Mouse (Mus musculus): ENCODE measurements around the gene Slc20a1. TPM values are rescaled to one million over a fixed set of nuclear protein-coding genes. Genes with fewer than 3 reads are reported as not detected.
A peak's percentile ranks its signal among the peaks of the same experiment; 100 is the strongest.

Slc20a1 gene
- polyA plus RNA-seq, 1 experiment from 2014 or later: 70.7 TPM

DNA sequence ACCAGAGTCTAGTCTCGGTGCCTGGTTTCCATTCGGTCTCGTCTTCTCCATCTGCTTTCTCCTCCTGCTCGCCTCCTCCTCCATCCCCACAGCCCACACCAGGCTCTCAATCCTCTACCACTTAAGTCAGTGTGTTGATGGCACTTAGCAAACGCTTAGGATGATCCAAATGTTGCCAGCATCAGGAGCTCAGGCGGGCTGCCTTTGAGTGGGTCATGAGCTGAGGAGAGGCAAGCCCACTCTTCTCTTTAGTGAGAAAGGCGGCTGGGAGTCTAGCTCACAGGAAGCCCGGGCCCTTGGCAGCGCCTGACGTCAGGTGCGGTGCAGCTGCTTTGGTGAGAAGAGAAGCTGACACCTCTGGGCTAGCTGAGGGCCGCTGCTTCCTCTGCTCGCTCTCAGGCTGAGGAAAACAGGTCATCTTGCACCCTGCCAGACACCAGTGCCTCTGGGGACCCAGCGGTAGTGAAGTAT, 15.0 kb upstream of the Slc20a1 start:
- Histone ChIP-seq H3K4me2 (ENCODE audit: low read depth, low read length, severe bottlenecking) (no peak overlapping the region), H3K4me1 (replicated peaks; ENCODE audit: control insufficient read depth, insufficient read depth, low read length) (no peaks in the 10 kb centered on the region), H3K27ac (ENCODE audit: low read depth, low read length) (no peak overlapping the region), H3K4me3 (ENCODE audit: low read depth, low read length) (no peak overlapping the region), H3K36me3 (ENCODE audit: control insufficient read depth, insufficient read depth, low read length) (no peaks in the 10 kb centered on the region), H3K9me3 (ENCODE audit: control insufficient read depth, low read length) (no peaks in the 10 kb centered on the region), H3K9ac (ENCODE audit: low read length) (no peak overlapping the region), H3K27me3 (ENCODE audit: control insufficient read depth, insufficient read depth, low read length) (no peaks in the 10 kb centered on the region)
- ATAC-seq (replicated peaks; ENCODE audit: low FRiP score) (no peak), DNase-seq (ENCODE audit: low spot score) (no peak)
- 86% methylated on average over 14 of the region's 14 CpGs for WGBS

DNA sequence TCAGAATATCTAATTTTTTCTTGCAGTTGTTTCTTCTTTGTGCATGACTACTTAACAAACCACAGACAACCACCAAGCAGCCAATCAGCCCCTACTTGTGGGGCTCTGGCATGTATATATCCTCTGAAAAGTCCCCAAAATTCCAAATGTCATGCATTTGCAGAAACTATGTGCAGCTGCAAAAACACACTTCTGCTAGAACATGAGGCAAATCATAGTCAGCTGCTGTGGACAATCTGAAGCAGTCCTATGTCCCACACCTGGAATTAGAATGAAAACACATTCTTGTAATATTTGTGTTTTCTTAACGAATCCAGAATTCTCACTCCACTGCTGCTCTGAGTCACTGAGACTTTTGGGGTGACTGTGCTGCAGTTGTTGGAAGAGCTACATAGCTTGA, 13.7 kb upstream of the Slc20a1 start:
- Histone ChIP-seq H3K4me3 (ENCODE audit: low read depth, low read length) (no peak overlapping the region), H3K36me3 (ENCODE audit: control insufficient read depth, insufficient read depth, low read length) (no peaks in the 10 kb centered on the region), H3K9ac (ENCODE audit: low read length) (no peak overlapping the region), H3K27ac (ENCODE audit: low read depth, low read length) (no peak overlapping the region), H3K4me2 (ENCODE audit: low read depth, low read length, severe bottlenecking) (no peak overlapping the region), H3K4me1 (replicated peaks; ENCODE audit: control insufficient read depth, insufficient read depth, low read length) (no peaks in the 10 kb centered on the region), H3K9me3 (ENCODE audit: control insufficient read depth, low read length) (no peaks in the 10 kb centered on the region), H3K27me3 (ENCODE audit: control insufficient read depth, insufficient read depth, low read length) (no peaks in the 10 kb centered on the region)
- ATAC-seq (replicated peaks; ENCODE audit: low FRiP score) (no peak), DNase-seq (ENCODE audit: low spot score) (no peak)
- WGBS: 81% methylated on average over 1 of the region's 1 CpGs

DNA sequence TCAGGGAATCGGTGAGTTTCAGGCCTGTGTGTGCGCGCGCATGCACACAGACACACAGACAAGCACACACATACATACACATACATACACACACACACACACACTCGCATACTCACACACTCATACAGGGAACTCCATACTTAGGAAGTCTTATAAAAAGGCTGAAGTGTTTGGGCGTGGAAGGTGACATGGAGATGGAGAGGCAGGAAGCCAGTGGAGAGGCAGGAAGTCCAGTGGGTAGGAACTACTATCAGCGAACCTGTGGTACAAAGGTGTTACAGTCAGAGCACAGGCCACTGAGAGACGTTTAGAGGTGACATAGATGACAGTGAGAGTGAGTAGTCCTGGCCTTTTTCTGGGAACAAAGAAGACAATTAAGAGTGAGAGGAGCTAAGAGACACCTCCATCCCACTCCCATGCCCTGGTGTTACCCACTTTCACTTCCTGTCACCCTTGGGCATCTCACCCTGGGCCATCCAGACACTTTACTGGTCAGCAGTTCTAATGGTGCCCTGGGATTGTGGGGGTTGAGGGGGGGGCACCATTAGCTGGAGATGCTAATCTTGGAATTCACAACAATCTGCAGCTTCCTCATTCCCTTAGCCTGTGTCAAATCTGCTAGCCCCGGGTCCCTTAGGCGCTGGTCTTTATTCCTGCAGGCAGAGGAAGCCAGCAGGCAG, 12.8 kb upstream of the Slc20a1 start:
- H3K27ac ChIP-seq (ENCODE audit: low read depth, low read length): no peak overlapping the region
- ATAC-seq (replicated peaks; ENCODE audit: low FRiP score) (no peak), DNase-seq (ENCODE audit: low spot score) (no peak)
- 87% methylated on average over 10 of the region's 10 CpGs for WGBS
- H3K4me2 ChIP-seq (ENCODE audit: low read depth, low read length, severe bottlenecking): no peak overlapping the region
- H3K36me3 ChIP-seq (ENCODE audit: control insufficient read depth, insufficient read depth, low read length): no peaks in the 10 kb centered on the region
- no peak overlapping the region for H3K4me3 ChIP-seq (ENCODE audit: low read depth, low read length)
- H3K9me3 ChIP-seq (ENCODE audit: control insufficient read depth, low read length): no peaks in the 10 kb centered on the region
- H3K9ac ChIP-seq (ENCODE audit: low read length): no peak overlapping the region
- H3K27me3 ChIP-seq (ENCODE audit: control insufficient read depth, insufficient read depth, low read length): no peaks in the 10 kb centered on the region
- H3K4me1 ChIP-seq (replicated peaks; ENCODE audit: control insufficient read depth, insufficient read depth, low read length): no peaks in the 10 kb centered on the region

GRCm38 (mm10) chr2:129186291-129186919, 12.2 kb upstream of the Slc20a1 start:
- DNase-seq (ENCODE audit: low spot score) (no peak), ATAC-seq (replicated peaks; ENCODE audit: low FRiP score) (no peak)
- H3K4me3 ChIP-seq (ENCODE audit: low read depth, low read length): no peak overlapping the region
- H3K4me1 ChIP-seq (replicated peaks; ENCODE audit: control insufficient read depth, insufficient read depth, low read length): no peaks in the 10 kb centered on the region
- H3K27ac ChIP-seq (ENCODE audit: low read depth, low read length): no peak overlapping the region
- no peak overlapping the region for H3K4me2 ChIP-seq (ENCODE audit: low read depth, low read length, severe bottlenecking)
- H3K36me3 ChIP-seq (ENCODE audit: control insufficient read depth, insufficient read depth, low read length): no peaks in the 10 kb centered on the region
- H3K9ac ChIP-seq (ENCODE audit: low read length): no peak overlapping the region
- 83% methylated on average over 5 of the region's 5 CpGs for WGBS
- no peaks in the 10 kb centered on the region for H3K27me3 ChIP-seq (ENCODE audit: control insufficient read depth, insufficient read depth, low read length)
- no peaks in the 10 kb centered on the region for H3K9me3 ChIP-seq (ENCODE audit: control insufficient read depth, low read length)

- Histone ChIP-seq H3K27ac (ENCODE audit: low read depth, low read length) (no peak overlapping the region), H3K4me1 (replicated peaks; ENCODE audit: control insufficient read depth, insufficient read depth, low read length) (no peaks in the 10 kb centered on the region), H3K4me3 (ENCODE audit: low read depth, low read length) (no peak overlapping the region), H3K36me3 (ENCODE audit: control insufficient read depth, insufficient read depth, low read length) (no peaks in the 10 kb centered on the region), H3K9ac (ENCODE audit: low read length) (no peak overlapping the region), H3K9me3 (ENCODE audit: control insufficient read depth, low read length) (no peaks in the 10 kb centered on the region), H3K27me3 (ENCODE audit: control insufficient read depth, insufficient read depth, low read length) (no peaks in the 10 kb centered on the region), H3K4me2 (ENCODE audit: low read depth, low read length, severe bottlenecking) (no peak overlapping the region)
- ATAC-seq (replicated peaks; ENCODE audit: low FRiP score) (no peak), DNase-seq (ENCODE audit: low spot score) (no peak)
- whole genome bisulfite sequencing: 86% methylated on average over 7 of the region's 7 CpGs
Observed at GRCm38 (mm10) chr2:129192392-129193150, 6.0 kb upstream of the Slc20a1 start.

- no peaks in the 10 kb centered on the region for H3K27me3 ChIP-seq (ENCODE audit: control insufficient read depth, insufficient read depth, low read length)
- DNase-seq (ENCODE audit: low spot score) (no peak), ATAC-seq (replicated peaks; ENCODE audit: low FRiP score) (no peak)
- no peaks in the 10 kb centered on the region; the same call in 1 of the 2 replicates for H3K36me3 ChIP-seq (ENCODE audit: control insufficient read depth, insufficient read depth, low read length)
- peaks cover 5% of the 10 kb centered on the region; the same call in 1 of the 2 replicates for H3K4me1 ChIP-seq (replicated peaks; ENCODE audit: control insufficient read depth, insufficient read depth, low read length)
- 93% methylated on average over 2 of the region's 2 CpGs for WGBS
- no peak overlapping the region for H3K4me2 ChIP-seq (ENCODE audit: low read depth, low read length, severe bottlenecking)
- H3K27ac ChIP-seq (ENCODE audit: low read depth, low read length): no peak overlapping the region
- no peaks in the 10 kb centered on the region for H3K9me3 ChIP-seq (ENCODE audit: control insufficient read depth, low read length)
- H3K4me3 ChIP-seq (ENCODE audit: low read depth, low read length): no peak overlapping the region
- no peak overlapping the region for H3K9ac ChIP-seq (ENCODE audit: low read length)
Observed at GRCm38 (mm10) chr2:129196317-129196716, 2.2 kb upstream of the Slc20a1 start.

DNA sequence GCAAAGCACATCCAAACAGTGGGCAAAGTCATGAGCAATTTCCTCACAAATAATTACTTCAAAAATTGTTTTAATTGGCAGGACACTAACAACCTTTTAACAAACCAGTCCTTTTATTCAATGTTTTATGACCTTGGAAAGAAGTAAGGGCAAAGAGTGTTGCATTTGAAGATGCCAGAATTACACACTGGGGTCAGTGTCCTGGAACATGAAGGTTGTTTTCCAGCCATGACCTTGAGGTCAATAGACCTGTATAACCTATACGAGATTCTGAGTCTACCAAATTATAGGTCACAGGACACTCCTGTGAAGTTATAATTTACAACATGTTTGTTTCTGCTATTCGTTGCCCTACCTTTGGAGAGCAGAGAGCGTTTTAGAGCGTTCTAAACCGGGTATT, 1.4 kb upstream of the Slc20a1 start:
- Histone ChIP-seq H3K27ac (ENCODE audit: low read depth, low read length) (no peak overlapping the region), H3K9ac (ENCODE audit: low read length) (no peak overlapping the region; the same call in 1 of the 2 replicates), H3K4me1 (replicated peaks; ENCODE audit: control insufficient read depth, insufficient read depth, low read length) (peaks cover 5% of the 10 kb centered on the region; the same call in 1 of the 2 replicates), H3K36me3 (ENCODE audit: control insufficient read depth, insufficient read depth, low read length) (peaks cover 3% of the 10 kb centered on the region; the same call in 1 of the 2 replicates), H3K9me3 (ENCODE audit: control insufficient read depth, low read length) (no peaks in the 10 kb centered on the region), H3K4me3 (ENCODE audit: low read depth, low read length) (no peak overlapping the region), H3K4me2 (ENCODE audit: low read depth, low read length, severe bottlenecking) (peak overlapping the region; percentile 94; the same call in 1 of the 2 replicates), H3K27me3 (ENCODE audit: control insufficient read depth, insufficient read depth, low read length) (no peaks in the 10 kb centered on the region)
- DNase-seq (ENCODE audit: low spot score): no peak
- ATAC-seq (replicated peaks; ENCODE audit: low FRiP score): no peak
- WGBS: 70% methylated on average over 5 of the region's 5 CpGs

DNA sequence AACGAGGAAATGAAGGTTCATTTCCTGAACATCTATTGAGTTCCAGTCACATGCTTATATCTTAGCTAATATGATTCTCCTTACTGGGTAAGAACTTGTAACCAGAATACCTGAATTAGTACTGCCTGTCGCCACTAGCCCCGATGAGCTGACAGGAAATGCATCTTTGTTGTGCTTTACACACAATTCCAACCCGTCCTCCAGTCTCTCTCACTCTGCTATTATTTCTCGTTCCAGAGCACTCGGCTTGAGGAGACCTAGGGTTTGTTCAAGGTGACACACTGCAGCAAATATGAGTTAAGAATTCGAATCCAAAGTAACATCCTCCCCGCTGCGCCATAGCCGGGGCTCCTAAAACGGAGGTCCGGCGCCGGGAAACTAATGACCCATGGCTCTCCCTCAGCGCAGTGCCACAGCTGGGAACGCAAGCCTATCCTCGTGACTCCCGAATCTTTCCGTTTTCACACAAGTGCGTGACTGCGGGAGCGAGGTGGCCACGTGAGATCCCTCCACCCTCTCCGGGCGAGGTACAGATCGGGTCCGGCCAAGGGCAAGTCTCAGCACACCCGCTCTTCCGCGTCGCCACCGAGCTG, 625 bp upstream of the Slc20a1 start:
- no peak overlapping the region for H3K27ac ChIP-seq (ENCODE audit: low read depth, low read length)
- H3K9ac ChIP-seq (ENCODE audit: low read length): peak overlapping the region; percentile 80
- WGBS: 2% methylated on average over 32 of the region's 32 CpGs
- no peak for DNase-seq (ENCODE audit: low spot score)
- peak overlapping the region; percentile 88 for H3K4me3 ChIP-seq (ENCODE audit: low read depth, low read length)
- peak overlapping the region; percentile 94 for H3K4me2 ChIP-seq (ENCODE audit: low read depth, low read length, severe bottlenecking)
- ATAC-seq (replicated peaks; ENCODE audit: low FRiP score): no peak
- H3K36me3 ChIP-seq (ENCODE audit: control insufficient read depth, insufficient read depth, low read length): peaks cover 3% of the 10 kb centered on the region; the same call in 1 of the 2 replicates
- peaks cover 5% of the 10 kb centered on the region; the same call in 1 of the 2 replicates for H3K4me1 ChIP-seq (replicated peaks; ENCODE audit: control insufficient read depth, insufficient read depth, low read length)
- no peaks in the 10 kb centered on the region for H3K27me3 ChIP-seq (ENCODE audit: control insufficient read depth, insufficient read depth, low read length)
- no peaks in the 10 kb centered on the region for H3K9me3 ChIP-seq (ENCODE audit: control insufficient read depth, low read length)

All from forebrain, embryonic 11.5 days (tissue).